Mouse (Mus musculus): ENCODE measurements at regions not wholly inside any gene's neighbourhood (a gene's known extent, or its start where the extent isn't known, plus 50 kb on each side); places are given as distances from the start of the nearest gene placed in this dataset.

DNA sequence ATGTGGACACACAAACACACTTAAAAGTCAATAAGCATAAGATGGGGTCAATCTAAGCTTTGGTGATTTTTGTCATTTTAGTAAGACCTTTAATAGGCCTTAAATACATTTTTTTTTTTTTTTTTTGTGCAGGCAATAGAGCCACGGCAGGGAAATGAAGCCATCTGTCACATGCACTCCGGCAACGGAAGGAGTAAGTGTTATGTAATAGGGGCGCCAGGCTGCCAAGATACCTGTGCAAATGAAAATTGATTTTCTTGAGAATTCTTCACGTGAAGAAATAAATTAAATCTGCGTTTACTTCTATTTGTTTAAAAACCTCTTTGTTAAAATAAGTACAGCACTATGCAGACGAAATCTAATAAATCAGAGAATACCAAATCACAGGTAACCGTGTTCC is 54.6 kb upstream of the Card11 start:
- no peak for DNase-seq (ENCODE audit: low spot score in 2 of 2)

DNA sequence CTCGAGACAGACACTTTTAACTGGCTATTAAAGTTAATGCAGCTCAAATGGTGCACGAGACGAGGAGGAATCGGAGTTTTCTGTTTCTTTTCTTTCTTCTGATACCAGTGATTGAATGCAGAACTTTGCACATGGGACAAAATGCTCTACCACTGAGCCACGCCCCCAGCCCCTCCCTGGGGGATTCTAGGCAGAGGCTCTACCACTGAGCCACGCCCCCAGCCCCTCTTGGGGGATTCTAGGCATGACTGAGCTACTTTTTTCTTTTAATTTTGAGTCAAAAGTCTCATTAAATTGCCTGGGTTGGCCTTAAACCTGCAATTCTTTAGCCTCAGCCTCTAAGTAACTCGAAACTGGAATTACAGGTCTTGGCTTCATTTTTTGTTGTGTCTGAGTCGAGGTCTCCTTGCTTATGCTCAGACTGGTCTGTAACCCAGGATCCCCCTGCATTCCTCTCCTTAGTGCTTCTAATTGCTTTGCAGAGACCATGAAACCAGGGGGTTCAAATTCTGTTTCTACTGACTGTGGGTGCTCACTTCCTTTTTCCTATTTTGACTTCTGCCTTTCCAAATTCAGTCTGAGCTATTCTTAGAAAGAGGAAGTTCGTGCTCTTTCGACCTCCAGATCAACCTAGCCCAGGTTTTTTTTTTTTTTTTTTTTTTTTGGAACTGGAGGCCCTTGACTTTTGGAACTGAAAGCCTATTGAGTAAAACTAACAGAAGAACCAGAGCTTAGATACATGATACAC is 55.4 kb upstream of the Card11 start:
- no peak for DNase-seq (ENCODE audit: low spot score in 2 of 2)

DNA sequence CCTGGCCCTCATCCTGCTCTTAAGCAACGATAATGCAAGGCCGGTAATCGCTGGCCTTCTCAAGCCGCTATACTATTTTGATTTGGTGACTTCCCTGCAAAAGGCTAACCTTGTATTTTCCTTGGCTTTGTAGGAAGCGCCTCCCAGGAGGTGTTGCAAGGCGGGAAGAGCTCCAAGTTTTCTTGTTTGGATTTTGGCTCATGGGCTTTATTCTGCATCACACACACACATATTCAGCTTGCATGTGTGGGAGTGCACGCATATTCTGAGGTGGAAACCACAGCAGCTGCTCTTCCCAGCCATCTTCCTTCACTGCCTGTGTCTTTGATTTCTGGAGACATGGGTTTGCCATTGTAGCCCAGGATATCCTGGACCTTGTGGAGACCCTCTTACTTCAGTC is 57.8 kb upstream of the Card11 start:
- DNase-seq (ENCODE audit: low spot score in 2 of 2) = no peak

DNA sequence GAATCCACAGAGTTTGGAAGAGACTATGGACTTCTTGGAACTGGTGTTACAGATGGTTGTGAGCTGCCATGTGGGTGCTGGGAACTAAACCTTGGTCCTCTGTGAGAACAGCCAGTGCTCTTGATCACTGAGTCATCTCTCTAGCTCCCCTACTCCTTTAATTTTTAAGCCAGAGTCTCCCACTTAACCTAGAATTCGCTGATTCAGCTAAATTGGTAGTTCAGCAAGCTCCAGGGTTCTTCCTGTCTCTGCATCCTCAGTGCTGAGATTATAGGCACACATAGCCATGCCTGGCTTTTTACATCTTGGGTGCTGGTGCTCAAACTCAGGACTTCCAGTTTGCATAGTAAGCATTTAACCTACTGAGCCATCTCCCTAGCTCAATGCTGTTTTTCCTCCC is 58.5 kb upstream of the Card11 start:
- DNase-seq (ENCODE audit: low spot score in 2 of 2) = no peak

DNA sequence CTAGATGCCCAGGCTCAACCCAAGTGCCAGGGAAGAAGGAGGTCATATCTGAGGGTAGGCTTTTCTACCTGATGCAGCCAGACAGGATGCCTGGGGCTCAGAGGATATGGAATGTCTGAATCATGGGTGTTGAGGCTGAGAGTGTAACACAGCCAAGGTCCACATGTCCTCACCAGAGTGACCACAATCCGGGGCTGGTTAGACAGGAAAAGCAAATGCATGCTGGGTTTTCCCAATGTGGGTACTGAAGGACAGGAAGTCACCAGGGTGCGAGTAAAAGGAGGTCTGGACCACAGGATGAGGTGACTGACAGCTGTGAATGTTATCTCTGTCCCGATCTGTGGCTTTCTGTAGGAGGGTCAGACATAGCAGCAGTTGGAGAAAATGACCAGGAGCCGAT is 61.8 kb upstream of the Card11 start:
- no peak for DNase-seq (ENCODE audit: low spot score in 2 of 2)

DNA sequence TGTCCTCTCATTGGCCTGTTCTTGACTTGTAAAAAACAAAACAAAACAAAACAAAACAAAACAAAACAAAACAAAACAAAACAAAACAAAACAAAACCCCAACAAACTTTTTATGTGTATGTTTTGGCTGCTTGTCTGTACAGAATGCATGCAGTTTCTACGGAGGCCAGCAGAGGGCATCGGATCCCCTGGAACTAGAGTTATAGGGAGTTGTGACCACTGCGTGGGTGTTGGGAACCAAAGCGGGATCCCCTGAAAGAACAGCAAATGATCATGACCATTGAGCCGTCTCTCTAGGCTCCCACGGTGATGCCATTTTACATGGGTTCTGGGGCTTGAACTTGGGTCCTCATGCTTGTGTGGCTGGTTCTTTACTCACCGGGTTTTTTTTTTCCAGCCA is 67.2 kb upstream of the Card11 start:
- DNase-seq (ENCODE audit: low spot score in 2 of 2) = no peak

DNA sequence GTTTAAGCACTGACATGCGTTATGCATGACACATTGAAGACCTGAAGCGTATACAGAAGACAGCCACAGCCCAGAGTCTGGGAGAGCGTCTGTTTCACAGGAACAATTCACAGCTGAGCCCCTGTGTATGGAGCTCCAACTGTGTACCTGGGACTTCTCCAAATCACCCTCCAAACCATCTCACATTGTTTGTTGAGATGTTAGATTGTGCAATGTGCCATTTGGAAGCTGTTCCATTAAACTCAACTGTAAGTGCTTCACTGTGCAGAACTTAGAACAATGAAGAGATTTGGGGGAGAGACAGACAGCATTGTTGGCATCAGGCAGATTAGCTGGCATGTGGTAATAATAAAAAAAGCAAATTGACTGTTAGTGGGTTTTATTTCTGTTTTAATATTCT is 74.1 kb upstream of the Card11 start:
- DNase-seq (ENCODE audit: low spot score in 2 of 2) = peak in 1 of 2 experiments; percentile 25

DNA sequence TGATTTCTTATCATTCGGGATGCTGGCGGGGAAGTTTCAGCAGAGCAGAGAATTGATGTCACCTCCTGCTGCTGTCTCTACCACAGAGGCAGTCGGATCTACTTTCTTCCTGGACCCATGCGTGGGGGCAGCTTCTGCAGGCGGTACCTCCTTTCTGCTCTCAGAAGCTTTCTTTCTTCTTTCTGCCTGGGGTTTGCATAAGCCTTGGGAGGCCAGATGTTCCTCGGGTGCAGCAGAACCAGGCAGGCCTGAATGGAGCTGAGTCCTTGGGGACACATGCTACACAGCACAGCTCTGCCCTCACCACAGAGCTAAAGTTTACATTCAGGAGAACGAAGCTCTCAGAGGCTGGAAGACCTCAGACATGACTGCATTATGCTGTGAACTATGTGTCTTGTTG is 75.8 kb upstream of the Card11 start:
- DNase-seq (ENCODE audit: low spot score in 2 of 2) = no peak

DNA sequence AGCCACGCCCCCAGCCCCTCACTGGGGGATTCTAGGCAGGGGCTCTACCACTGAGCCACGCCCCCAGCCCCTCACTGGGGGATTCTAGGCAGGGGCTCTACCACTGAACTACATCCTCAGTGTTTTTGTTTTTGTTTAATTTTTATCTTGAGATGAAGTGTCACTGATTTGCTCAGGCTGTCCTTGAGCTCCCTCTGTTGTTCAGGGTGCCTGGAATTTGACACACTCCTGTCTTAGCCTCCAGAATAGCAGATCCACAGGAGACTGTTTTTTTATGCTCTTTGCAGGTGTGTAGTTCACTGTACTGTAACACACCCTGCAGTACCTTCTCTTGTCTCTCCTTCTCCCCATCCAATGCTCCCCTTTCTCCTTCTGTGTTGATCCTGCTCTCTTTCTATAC is 76.6 kb upstream of the Card11 start:
- DNase-seq (ENCODE audit: low spot score in 2 of 2) = no peak

DNA sequence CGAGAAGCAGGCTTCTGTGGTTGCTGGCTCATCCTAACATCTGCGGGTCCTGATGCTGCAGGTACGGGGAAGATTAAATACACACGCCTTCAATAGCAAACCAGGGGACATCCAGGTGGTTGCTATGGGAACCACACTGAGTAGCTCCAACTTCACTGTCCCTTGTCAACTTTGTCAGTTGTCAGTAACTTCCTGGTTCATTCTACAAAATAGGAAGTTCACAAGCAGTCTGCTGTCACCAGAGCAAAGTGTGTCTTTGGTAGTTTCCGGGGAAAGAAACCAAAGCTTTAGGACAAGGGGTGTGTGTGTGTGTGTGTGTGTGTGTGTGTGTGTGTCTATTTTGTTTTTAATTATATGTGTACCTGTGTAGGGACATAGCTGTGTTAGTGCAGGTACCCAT is 80.5 kb upstream of the Card11 start:
- no peak for DNase-seq (ENCODE audit: low spot score in 2 of 2)

DNA sequence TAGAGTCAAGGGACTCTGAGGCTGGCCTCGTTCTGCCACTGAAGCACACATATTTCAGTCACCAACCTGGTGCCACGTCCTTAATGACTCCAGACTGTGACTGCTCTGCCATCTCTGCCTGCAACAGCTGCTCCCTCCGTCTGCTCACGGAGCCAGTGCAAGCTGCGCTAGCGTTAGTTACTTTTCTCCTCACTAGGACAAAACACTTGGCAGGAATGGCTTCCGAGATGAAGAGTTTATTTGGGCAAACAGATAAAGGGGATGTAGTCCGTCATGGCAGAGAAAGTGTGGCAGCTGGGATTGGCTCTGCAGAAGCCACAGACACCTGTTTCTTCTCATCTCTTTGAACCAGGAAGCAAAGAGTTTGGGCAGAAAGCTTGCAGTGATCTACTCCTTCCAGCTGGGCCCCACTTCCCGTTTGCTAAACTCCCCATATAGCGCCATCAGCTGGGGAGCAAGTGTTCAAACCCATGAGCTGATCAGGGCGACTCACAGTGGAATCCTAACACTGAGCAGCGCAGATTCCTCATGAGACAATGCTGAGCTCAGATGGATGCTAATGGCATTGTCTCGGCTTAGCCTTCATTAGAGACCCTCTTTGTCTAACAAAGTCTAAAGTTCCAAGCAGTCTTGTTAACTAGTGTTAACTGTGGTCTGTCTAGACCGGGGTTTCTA is 83.8 kb upstream of the Card11 start:
- peak; percentile 50 to 59 for DNase-seq (ENCODE audit: low spot score in 2 of 2)

DNA sequence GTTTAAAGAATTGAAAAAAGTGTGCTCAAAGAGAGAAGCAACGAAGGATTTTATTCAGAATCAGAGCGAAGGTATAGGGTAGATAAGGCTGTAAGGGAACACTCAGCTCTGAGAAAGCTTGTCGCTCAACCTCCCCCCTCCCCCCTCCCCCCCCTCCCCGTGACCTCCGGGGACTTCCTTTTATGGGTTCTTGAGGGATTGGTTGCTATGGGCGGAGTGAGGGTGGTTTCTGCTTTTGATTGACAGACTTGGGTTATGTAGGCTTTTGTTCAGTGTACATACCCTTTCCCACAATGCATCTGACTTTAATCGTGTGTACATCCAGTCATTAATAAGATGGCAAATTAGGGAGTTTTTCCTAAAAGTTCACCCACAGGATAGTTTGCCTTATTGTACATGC is 84.4 kb upstream of the Card11 start:
- DNase-seq (ENCODE audit: low spot score in 2 of 2) = no peak

DNA sequence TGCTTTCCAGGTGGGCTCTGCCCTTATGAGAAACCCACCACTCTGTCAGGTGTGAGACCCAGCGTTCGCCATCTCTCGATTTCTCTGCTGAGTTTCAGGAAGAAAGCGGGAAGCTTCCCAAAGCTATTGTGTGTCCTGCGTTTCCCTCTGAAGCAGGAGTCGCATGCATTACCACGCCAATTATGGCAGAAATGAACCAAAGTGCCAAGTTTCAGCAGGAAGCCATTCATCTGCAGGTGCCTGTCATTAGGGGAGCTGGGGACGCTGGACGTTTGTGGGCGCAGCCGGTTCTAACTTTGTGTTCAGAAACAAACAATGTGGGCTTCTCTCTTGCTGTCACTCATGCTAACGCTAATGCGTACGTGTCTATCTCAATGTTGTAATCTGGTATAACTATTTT is 91.3 kb upstream of the Card11 start:
- no peak for DNase-seq (ENCODE audit: low spot score in 2 of 2)

DNA sequence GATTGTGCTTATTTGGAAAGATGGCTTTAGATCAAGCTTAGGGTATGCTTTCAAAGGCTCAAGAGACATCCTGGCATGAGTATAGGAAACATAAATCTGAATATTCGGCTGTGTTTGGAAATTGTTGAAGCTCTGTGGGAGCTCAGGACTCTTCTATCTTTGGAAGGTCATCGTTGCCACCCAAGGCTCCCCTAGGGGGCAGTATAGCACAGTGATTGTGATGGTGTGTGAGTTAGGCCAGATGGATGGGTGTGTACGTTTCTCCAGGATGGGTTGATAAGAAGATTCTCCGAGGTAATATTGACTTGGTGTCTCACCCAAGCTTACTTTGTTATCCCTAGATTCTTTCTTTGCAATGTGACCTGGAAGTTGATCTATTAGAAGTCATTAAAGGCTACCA is 93.3 kb upstream of the Card11 start:
- peak; percentile 60 to 65 for DNase-seq (ENCODE audit: low spot score in 2 of 2)

DNA sequence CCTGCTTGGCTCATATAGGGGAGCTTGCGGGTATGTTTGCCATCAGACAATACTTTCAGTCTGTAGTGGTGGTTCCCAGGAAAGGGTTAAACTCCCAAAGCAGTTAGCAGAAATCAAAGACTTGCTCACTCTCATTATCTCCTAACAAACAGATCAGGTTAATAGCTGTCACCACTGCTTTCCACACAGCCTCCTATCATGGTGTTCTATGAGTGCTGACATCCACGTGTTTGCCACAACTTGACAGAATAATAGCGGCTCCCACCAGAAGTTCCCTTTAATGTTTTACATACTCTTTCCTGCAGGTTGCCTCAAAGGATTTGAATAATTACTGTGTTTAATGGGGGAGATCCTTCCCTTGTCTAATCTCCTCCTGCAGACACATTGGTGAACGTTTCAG is 97.5 kb upstream of the Card11 start:
- DNase-seq (ENCODE audit: low spot score in 2 of 2) = no peak

DNA sequence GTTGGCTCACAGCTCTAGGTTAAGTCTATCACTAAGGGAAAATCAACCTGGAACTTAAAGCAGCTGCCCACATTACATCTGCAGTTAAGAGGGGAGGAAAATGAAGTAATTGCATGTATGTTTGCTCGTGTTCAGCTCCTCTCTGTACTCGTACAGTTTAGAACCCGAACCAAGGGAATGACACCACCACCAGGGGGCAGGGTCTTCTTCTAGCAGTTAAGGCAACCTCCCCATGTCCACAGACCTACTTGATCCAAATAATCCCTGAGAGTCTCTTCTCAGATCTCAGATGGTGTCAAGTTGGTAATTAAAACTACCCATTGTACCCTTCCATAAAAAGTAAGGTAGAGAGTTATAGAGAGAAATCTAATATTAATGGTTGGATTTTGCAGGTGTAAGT is 111.3 kb upstream of the Card11 start:
- DNase-seq (ENCODE audit: low spot score in 2 of 2) = no peak

DNA sequence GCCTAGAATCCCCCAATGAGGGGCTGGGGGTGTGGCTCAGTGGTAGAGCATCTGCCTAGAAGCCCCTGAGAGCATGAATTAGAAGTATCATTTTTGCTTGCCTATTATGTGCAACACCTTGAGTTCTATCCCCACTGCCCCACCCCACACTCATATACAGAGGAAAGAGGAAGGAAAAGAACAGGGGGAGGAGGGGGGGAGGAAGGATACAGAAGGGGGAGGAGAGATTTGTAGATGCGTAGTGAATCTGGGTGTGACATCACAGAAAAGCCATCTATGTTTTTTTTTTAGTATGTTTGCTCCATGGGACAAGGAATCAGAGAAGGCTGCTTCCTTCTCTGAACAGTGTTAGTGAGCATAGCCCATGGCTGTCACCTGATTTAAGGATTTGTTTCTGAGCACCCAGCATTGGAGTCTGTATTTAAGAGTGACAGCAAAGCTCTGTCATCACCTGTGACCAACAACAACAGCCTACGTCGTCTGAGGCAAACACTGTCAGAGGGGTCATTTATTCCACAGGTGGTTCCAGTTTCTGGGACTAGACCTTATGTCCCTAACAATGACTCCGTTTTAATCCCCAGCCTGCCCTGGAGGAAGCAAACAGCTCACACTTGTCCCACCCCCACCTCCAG is 115.0 kb upstream of the Card11 start:
- DNase-seq (ENCODE audit: low spot score in 2 of 2) = no peak

DNA sequence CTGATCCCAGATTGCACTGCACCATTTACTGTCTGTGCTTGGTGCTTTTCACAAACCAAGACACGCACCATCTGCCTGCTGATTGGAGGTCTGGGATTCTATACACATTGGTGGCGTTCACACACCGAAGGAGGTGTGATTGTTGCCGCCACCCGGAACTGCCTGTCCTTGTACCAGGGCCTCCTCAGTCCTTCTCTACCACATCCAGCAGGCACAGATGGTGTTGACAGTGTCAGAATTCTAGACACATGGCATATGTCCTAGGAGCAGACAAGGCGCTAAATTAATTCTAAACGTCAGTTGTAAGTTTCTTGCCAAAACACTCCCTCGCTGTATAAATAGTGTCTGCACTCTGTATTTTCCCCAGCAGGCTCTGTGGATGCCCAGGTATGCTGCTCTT is 115.6 kb upstream of the Card11 start:
- peak; percentile 32 to 50 for DNase-seq (ENCODE audit: low spot score in 2 of 2)

DNA sequence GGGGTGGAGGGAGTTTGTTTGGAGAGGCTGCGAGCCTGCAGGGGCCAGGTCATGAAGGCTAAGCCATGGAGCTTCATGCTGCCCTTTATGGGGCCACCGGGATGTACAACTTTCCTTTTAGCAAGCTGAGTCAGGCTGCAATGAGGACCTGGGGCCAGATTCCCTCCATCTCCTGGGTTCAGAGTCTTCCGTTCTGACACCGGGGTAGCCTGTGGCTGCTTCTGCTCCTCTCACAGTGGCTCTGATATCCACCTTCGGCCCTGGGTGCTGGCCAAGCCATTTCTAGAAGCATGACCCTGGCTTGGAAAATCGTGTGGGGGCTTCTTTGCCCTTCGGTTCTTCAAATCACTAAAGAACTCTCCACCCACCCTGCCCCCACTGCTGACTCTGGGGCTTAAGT is 115.4 kb upstream of the Sdk1 start:
- DNase-seq (ENCODE audit: low spot score in 2 of 2) = peak; percentile 1 to 4

DNA sequence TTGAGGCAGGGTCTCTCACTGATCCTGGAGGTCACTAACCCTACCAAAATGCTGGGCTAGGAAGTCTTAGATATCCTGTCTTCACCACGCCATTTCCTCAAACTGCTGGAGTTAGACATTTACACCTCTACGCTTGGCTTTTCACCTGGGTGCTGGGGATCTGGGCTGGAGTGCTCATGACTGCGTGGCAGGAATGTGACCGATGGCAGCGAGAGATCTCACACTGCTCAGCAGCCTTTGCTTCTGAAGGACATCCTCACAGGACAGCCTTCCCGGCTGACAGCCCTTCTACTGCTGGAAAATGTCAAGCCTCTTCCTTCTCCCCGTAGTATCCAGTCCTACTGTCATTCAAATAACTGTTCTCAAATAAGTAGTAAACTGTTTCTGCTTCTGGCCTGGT is 114.8 kb upstream of the Sdk1 start:
- DNase-seq (ENCODE audit: low spot score in 2 of 2) = peak; percentile 1

DNA sequence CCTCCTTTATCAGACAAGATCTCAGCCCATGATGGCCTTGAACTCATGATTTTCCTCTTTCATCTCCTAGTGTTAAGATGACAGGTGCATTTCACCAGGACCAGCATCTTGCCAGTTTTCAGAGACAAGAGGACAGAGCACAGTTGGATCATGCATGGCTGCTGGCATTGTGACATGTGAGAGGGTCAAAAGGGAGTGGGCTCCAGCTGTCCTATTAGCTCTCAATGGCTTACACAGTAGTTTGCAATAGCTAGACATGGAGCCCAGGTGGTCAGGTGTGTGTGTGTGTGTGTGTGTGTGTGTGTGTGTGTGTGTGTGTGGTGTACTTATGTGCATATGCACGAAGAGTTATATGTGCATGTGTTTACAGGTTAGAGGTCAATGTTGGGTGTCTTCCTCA is 110.3 kb upstream of the Sdk1 start:
- no peak for DNase-seq (ENCODE audit: low spot score in 2 of 2)

DNA sequence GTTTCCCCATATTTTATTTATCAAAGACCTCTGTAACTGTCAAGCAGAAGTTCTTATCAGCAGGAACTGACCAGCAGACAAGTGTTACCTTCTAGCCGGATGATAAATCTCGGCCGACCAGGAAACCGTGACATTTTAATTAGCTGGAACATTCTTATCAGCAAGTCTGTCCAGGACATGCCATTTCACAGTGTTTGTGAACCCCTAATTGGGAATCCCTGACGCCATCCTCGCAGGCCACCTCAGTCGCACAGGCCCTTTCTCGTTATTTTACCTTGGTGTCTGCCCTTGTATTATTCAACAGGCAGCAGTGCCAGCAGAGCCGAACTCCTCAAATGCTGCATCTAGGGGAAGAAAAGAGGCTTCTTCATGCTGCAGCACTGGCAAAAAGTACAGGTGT is 109.4 kb upstream of the Sdk1 start:
- DNase-seq (ENCODE audit: low spot score in 2 of 2) = no peak

DNA sequence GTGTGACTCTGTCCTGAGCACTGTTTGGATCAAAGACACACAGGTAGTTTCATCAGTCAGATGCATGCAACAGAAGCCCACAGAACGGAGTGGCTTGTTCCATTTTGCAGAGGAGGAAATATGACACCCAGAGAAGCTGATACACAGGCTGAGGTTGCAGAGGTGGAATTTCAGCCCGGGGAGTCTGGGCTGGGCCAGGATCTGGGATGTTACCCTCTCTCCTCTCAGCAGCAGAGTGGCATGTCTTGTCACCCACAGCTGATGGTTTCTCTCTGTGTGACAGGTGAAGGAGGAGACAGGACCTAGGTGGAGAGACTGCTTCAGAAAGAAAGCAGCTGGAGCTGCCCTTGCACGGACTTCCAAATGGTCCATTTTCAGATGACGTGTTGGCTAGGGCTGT is 105.1 kb upstream of the Sdk1 start:
- peak in 1 of 2 experiments; percentile 3 for DNase-seq (ENCODE audit: low spot score in 2 of 2)
